Mouse (Mus musculus): ENCODE results near the gene H2afv.
A peak's percentile ranks its signal among the peaks of the same experiment; 100 is the strongest.

Gene H2afv

DNA sequence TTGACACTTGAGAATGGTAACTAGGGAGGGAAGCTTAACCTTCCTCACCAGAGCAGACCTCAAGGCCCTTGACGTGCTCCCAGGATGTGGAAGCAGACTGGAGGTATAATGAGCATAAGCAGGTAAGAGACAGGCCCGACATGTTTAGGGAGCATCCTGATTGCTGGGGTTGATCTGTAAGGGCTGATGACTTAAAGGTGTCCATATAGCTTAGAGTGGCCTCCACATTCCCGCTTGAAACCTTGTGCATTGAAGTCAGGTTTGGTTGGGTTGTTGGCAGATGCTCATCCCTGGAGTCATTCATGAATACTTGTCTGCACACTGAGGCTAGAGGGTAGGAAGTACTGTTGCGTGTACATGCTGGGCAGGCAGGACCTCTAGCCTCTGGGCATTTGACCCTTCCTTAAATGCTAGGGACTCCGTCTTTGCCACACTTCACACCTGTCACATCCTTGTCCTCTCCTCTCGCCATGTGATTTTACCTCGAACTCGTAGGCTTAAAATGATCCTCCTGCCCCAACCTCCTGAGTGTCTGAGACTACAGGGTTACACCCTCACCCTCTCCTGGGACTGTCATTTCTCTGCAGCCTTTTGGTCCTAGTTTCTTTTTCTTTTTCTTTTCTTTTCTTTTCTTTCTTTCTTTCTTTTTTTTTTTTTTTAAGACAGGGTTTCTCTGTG is 53.7 kb downstream of the H2afv start:
- DNase-seq (ENCODE audit: low spot score) = no peak

DNA sequence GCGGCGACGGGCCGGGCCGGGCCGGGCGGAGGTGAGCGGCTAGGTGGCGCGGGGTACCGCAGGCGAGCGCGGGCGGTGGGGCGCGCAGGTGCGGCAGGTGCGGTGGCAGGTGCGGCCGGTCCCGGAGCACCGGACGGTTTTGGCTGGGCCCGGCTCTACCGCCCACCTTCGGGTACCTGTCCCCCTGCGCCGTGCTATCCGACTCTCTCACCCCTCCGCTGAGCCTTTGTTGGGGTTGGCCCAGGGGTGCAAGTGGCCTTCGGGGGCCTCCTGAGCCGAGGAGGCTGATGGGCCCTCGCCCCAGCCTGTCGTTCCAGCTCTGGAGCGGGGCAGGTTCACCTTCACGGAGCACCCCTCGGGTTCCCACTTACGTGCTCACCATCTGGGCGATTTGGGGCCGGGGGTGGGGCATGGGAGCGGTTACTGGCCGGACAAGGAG is 54.7 kb downstream of the H2afv start:
- no peak for DNase-seq (ENCODE audit: low spot score)

DNA sequence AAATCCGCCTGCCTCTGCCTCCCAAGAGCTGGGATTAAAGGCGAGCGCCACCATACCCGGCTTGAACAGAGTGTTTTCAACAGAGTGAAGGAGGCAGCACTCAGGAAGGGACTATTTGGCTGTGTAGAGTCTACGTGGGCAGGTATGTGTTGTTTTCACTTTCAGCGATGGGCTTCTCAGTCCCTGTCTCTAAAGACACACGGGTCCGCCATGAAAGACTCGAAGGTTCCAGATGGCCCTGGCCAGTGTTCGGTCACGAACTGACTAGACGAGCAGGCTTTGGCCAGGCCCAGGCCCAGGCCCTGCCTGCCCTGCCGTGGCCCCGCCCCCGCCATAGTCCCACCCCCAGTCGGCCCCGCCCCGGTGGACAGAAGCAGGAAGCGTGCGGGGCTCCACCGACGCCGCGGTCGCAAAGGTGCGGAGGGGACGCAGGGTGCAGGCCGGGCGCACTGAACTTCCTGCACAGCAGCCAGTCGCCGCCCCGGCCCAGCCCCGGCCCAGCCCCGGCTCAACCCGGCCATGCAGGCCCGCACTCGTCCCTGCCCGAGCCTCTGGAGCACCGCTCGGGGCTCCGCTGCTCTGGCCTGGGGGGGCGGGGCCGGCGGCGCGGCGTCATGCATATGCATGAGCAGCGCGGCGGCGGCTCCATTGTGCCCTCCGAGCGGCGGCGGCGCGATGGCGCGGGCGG is 55.4 kb downstream of the H2afv start, which contains the start of gene Zmiz2:
TSS of gene Zmiz2 (plus strand) at position 349 of the 688 bp plus-strand sequence.
- peak; percentile 93 for DNase-seq (ENCODE audit: low spot score)

DNA sequence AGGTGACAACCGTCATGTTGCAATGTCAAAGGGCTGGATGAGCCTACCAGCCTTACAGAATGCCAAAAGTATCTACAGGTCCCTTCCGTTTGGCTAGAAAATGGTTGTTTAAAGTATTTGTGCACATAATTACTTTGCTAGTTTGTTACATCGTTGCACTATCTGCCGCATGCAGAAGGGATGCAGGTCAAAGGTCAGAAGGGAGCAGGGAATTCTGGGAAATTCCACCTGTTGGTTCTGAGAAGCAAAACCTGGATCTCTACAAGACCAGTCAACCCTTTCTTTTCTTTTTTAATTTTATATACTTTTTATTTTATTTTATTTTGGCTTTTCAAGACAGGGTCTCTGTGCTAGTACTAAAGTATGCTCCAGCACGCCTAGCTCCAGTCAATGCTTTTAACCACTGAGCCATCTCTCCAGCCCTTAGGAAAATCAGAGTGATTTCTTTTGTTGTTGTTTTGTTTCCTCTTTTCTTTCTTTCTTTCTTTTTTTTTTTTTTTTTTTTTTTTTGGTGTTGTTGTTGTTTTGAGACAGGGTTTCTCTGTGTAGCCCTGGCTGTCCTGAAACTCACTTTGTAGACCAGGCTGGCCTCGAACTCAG is 56.0 kb downstream of the H2afv start:
- DNase-seq (ENCODE audit: low spot score) = no peak

DNA sequence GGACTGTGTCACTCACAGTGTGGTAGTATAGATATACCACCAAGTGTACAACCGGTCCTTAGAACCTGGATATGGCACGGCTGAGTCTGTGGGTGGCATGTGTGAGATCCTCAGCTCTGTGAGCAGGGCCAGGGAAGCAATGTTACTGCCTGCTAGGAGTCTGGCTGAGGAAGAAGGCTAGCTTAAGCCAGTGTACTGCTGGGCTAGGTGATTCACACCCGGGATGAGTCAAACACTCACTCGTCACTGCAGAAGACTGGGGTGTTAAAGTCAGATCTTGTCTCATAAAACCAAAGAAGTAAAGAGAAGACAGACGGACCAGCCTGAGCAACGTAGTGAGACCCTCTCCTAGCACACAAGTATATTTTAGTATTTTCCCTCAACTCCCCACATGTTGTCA is 63.3 kb downstream of the H2afv start:
- DNase-seq (ENCODE audit: low spot score) = no peak

Measured in T-cell, adult 2 months (primary cell).